Mouse (Mus musculus): ENCODE results near the gene Arhgef17.

DNA sequence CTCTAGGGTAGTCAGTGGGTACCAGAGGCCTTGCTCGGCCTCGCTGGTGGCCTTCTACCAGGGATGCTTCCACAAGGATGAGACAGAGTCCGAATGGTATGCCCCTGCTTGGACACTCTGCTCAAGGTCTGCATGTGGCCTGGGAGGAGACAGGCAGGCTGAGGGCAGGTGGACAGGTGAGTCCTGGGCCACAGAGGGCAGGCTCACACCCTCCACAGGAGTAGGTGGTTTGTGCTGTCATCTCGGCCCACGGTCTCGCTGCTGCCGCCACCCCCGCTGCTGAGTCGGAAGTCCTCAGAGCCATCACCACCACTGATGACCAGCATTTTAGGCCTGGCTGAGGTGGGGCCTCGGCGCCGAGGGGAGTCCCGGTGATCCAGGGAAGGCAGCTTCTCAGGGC lies 58.7 kb downstream of the Arhgef17 start:
- TF ChIP-seq CTCF (IDR thresholded peaks at IDR 0.05; ENCODE audit: borderline replicate concordance, insufficient read depth, low read length) (no peak), POLR2A (IDR thresholded peaks at IDR 0.05; ENCODE audit: low read depth, low read length) (no peak)

Measured in embryonic fibroblast, embryonic 13.5 days (primary cell).